Mouse (Mus musculus) midbrain, embryonic 14.5 days (tissue): ENCODE measurements at regions not wholly inside any gene's neighbourhood (a gene's known extent, or its start where the extent isn't known, plus 50 kb on each side); places are given as distances from the start of the nearest gene placed in this dataset.

ENCODE experiments used
- ATAC-seq: fragments of 200-750 bp; cut with Nextera tagmentation; 2 replicates; pipeline ENCODE4 v1.8.0; 2017; ENCODE audit warnings: moderate number of reproducible peaks, moderate library complexity; ENCODE audit not compliant: low FRiP score, low TSS enrichment
- DNase-seq: peaks from one replicate; pipeline ENCODE4 v3.0.0-alpha.2; 2015
- H3K27ac ChIP-seq: fragments of 300-500 bp; sonication (generic); replicated peaks from 2 replicates; pipeline ENCODE4 v1.5.1; 2014; ENCODE audit warnings: mild to moderate bottlenecking, low read depth, low read length, moderate library complexity
- H3K27me3 ChIP-seq: fragments of 300-500 bp; sonication (generic); 2 replicates; pipeline ENCODE4 v1.6.1; 2014; ENCODE audit warnings: low read length, control low read depth, mixed read lengths; ENCODE audit not compliant: control insufficient read depth, insufficient read depth
- H3K36me3 ChIP-seq: fragments of 300-500 bp; sonication (generic); 2 replicates; pipeline ENCODE4 v1.6.1; 2014; ENCODE audit warnings: low read length, control low read depth; ENCODE audit not compliant: control insufficient read depth, insufficient read depth
- H3K4me1 ChIP-seq: fragments of 300-500 bp; sonication (generic); 2 replicates; pipeline ENCODE4 v1.6.1; 2014; ENCODE audit warnings: mild to moderate bottlenecking, antibody characterized with exemption, low read length, control low read depth; ENCODE audit not compliant: control insufficient read depth, insufficient read depth
- H3K4me2 ChIP-seq: fragments of 300-500 bp; sonication (generic); 2 replicates; pipeline ENCODE4 v1.6.1; 2014; ENCODE audit warnings: mild to moderate bottlenecking, low read length, moderate library complexity
- H3K4me3 ChIP-seq: fragments of 300-500 bp; sonication (generic); replicated peaks from 2 replicates; pipeline ENCODE4 v1.5.1; 2014; ENCODE audit warnings: low read depth, low read length
- H3K9ac ChIP-seq: fragments of 300-500 bp; sonication (generic); replicated peaks from 2 replicates; pipeline ENCODE4 v1.6.1; 2014; ENCODE audit warnings: mild to moderate bottlenecking, low read length, moderate library complexity
- H3K9me3 ChIP-seq: fragments of 300-500 bp; sonication (generic); 2 replicates; pipeline ENCODE4 v1.6.1; 2016; ENCODE audit warnings: low read length, control low read depth, mixed read lengths; ENCODE audit not compliant: control insufficient read depth
- WGBS: fragments of 180-500 bp; shearing (Covaris S2); extraction: QIAGEN DNeasy Blood & Tissue Kit; methylation state at CpG from one replicate; pipeline ENCODE4 v1.1.7; 2014; 5-methylcytosine and 5-hydroxymethylcytosine counted together

- no peak overlapping the region for H3K4me2 ChIP-seq
- DNase-seq (no peak), ATAC-seq (no peak)
- H3K4me1 ChIP-seq = no peaks in the 10 kb centered on the region
- no peaks in the 10 kb centered on the region for H3K9me3 ChIP-seq
- no peaks in the 10 kb centered on the region for H3K36me3 ChIP-seq
- H3K4me3 ChIP-seq = no peak overlapping the region
- 80% methylated on average over 5 of the region's 5 CpGs for WGBS
- no peak overlapping the region for H3K9ac ChIP-seq
- no peaks in the 10 kb centered on the region for H3K27me3 ChIP-seq
- H3K27ac ChIP-seq = no peak overlapping the region
These were observed 303.8 kb downstream of the Agtpbp1 start for GRCm38 (mm10) chr13:59281199-59281598.

DNA sequence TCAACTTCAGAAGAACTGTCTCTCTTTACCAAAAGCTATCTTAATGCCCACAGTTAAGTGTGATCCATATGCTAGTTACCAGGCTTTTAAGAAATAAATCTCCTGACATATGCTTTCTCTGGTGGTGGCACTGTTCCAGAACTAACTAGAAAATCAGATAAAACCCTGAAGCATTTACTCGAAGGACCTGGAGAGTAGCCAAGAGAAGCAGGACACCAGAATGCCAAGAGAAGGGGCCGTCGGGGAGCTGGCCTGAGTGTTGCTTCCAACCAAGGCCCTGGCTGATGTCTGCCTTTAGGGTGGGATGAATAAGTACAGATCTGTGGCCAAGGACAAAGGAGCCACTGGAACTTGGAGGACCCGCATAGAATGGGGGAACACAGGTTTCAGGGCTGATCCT lies 305.9 kb downstream of the Agtpbp1 start:
- no peaks in the 10 kb centered on the region for H3K36me3 ChIP-seq
- no peak overlapping the region for H3K9ac ChIP-seq
- no peaks in the 10 kb centered on the region for H3K27me3 ChIP-seq
- H3K27ac ChIP-seq = no peak overlapping the region
- no peaks in the 10 kb centered on the region for H3K9me3 ChIP-seq
- DNase-seq (peak; percentile 44), ATAC-seq (no peak)
- H3K4me1 ChIP-seq = no peaks in the 10 kb centered on the region
- 64% methylated on average over 4 of the region's 4 CpGs for WGBS
- H3K4me3 ChIP-seq = no peak overlapping the region
- no peak overlapping the region for H3K4me2 ChIP-seq

DNA sequence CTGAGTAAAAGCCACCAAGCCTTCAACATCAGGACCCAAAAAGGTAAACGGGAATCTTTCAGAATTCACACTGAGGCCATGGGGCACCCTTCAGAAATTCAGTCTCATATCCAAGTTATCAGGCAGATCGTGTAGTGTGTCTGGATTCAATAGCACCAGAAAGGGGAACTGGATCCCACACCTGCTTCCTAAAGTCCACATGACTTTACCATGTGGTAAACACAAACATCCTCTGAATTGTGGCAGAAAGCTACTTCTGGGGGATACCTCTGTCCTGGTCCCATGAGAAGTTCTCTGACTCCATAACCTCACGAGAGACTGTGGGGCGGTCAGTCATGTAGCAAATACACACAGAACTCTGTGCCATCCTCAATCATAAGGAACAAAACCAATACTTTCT lies 313.4 kb downstream of the Agtpbp1 start:
- WGBS = 93% methylated on average over 4 of the region's 4 CpGs
- Histone ChIP-seq H3K4me3 (no peak overlapping the region), H3K9me3 (no peaks in the 10 kb centered on the region), H3K9ac (no peak overlapping the region), H3K36me3 (no peaks in the 10 kb centered on the region), H3K27ac (no peak overlapping the region), H3K27me3 (no peaks in the 10 kb centered on the region), H3K4me2 (no peak overlapping the region), H3K4me1 (no peaks in the 10 kb centered on the region)
- ATAC-seq (no peak), DNase-seq (no peak)

DNA sequence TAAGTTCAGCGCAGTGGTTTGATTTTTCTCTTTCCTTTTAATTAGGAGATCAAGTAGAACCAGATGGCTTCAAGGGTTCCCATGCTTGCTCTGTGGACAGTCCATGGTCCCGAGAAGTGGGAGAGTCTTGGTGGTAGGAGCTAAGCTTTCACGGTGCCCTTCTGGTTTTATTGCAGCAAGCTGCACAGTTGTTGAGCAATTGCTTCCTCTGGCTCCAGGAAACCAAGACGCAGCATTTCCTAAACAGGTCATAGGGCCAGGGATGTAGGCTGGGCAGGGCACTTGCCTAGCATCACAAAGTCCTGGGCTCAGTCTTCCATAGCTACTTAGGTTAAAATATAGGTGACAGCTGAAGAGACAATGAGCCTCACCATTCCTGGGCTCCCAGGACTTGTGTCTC lies 318.2 kb downstream of the Agtpbp1 start:
- no peak for DNase-seq
- H3K27me3 ChIP-seq = no peaks in the 10 kb centered on the region
- H3K4me2 ChIP-seq = no peak overlapping the region
- H3K36me3 ChIP-seq = no peaks in the 10 kb centered on the region
- H3K9me3 ChIP-seq = no peaks in the 10 kb centered on the region
- H3K4me1 ChIP-seq = no peaks in the 10 kb centered on the region
- ATAC-seq = no peak
- 93% methylated on average over 4 of the region's 4 CpGs for WGBS
- no peak overlapping the region for H3K9ac ChIP-seq
- no peak overlapping the region for H3K27ac ChIP-seq
- no peak overlapping the region for H3K4me3 ChIP-seq

DNA sequence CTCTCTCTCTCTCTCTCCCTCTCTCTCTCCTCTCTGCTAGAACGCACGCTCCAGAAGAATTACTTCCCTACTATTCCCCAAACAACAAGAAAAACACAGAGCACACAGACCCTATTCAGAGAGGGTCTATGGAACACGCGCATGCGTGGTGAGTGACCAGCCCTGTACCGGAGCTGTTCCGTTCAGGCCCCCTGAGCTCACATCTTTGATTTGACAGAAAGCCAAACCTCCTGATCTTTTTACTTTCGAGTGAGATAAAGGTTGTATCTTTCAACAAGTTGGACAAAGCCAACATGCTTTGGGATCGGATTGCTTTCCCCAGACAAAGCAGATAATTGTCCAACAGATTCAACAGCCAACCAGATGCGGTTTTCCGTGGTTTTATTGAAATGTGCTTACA lies 320.9 kb downstream of the Agtpbp1 start:
- no peaks in the 10 kb centered on the region for H3K9me3 ChIP-seq
- no peak overlapping the region for H3K9ac ChIP-seq
- no peak for DNase-seq
- H3K27ac ChIP-seq = no peak overlapping the region
- no peak for ATAC-seq
- H3K4me1 ChIP-seq = no peaks in the 10 kb centered on the region
- no peaks in the 10 kb centered on the region for H3K27me3 ChIP-seq
- no peaks in the 10 kb centered on the region for H3K36me3 ChIP-seq
- WGBS = 85% methylated on average over 11 of the region's 11 CpGs
- no peak overlapping the region for H3K4me2 ChIP-seq
- no peak overlapping the region for H3K4me3 ChIP-seq

GRCm38 (mm10) chr13:59261924-59262323 lies 323.1 kb downstream of the Agtpbp1 start:
- DNase-seq = no peak
- ATAC-seq = no peak
- Histone ChIP-seq H3K4me1 (no peaks in the 10 kb centered on the region), H3K9ac (no peak overlapping the region), H3K4me2 (no peak overlapping the region), H3K27me3 (no peaks in the 10 kb centered on the region), H3K36me3 (no peaks in the 10 kb centered on the region), H3K4me3 (no peak overlapping the region), H3K9me3 (no peaks in the 10 kb centered on the region), H3K27ac (no peak overlapping the region)
- WGBS = 88% methylated on average over 3 of the region's 3 CpGs

DNA sequence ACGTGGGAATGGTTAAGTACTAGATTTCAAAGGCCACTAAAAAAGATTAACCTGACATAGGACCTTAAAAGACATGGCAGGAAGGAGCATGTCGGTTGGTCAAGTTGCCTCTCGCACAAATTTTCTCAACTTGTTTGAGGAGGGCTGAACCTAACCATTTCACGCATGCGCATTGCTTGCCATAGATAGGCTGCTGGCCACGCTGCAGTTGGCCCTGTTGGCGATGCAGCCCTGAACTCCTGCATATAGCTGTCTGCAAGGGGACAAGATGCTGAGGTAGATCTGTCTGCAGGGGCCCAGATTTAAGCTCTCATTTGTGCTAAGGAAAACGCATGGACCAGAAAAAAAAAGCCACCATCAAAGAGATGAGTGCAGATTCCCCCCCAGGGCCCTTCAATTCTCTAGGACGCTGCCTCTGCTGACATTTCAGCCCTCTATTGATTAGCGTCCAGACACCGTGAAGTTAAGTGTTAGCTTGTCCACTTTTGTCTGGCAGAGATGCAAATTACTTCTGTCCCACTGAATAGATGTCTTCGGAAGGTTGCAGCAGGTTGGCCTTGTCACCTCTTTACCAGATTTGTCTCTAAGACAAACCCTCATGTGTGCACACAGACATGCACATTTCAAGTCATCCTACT lies 329.1 kb downstream of the Agtpbp1 start:
- no peak for ATAC-seq
- H3K27ac ChIP-seq = no peak overlapping the region
- 23% methylated on average over 12 of the region's 12 CpGs for WGBS

DNA sequence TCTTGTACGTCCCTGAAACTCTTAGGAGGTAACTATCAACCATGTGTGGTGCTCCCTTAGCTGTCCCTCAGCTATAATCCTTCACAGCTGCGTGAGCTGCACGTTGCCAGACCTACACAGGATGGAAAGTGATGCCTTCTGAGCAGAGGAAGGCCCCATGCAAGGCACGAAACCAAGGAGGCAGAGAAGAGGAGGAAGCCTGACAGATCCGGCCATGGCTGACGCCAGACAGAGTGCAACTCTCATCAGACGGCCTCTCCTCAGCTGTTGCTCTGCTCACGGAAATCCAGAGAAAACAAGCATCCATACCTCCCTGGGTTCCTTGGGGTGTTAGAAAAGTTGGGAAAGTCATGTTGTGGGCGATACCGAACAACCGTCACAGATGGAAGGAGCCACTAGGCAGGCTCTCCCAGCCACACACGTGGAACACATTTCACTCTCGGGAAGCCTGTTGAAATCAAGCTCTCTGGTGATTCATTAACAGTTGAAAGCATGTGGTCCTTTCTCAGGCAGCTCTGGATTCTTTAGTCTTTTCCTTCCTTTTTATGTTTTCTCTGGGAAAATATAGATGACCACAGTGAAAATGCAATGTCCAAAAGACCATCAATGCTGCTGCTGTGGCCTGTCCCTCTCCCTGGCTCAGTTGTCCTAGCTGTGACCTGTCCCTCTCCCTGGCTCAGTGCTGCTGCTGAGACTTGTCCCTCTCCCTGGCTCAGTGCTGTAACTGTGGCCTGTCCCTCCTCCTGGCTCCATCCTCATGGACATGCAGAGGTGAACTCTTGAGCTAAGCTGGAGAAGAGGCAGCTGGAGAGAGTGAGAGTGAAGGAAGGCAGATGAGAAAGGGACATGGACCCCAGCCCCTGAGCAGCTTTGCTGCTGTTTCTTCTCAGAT lies 331.1 kb downstream of the Agtpbp1 start:
- no peak overlapping the region for H3K9ac ChIP-seq
- no peak overlapping the region for H3K27ac ChIP-seq
- 76% methylated on average over 13 of the region's 13 CpGs for WGBS
- ATAC-seq (no peak), DNase-seq (no peak)
- H3K36me3 ChIP-seq = no peaks in the 10 kb centered on the region
- H3K4me2 ChIP-seq = no peak overlapping the region
- no peaks in the 10 kb centered on the region for H3K27me3 ChIP-seq
- H3K4me1 ChIP-seq = peaks cover 20% of the 10 kb centered on the region
- H3K9me3 ChIP-seq = no peaks in the 10 kb centered on the region
- H3K4me3 ChIP-seq = no peak overlapping the region

More for the DNA sequence above, 329.1 kb downstream of the Agtpbp1 start:
- Histone ChIP-seq H3K4me3 (no peak overlapping the region), H3K9ac (no peak overlapping the region), H3K27me3 (no peaks in the 10 kb centered on the region), H3K4me1 (peaks cover 20% of the 10 kb centered on the region), H3K36me3 (no peaks in the 10 kb centered on the region), H3K4me2 (0 out of 2 replicates have a peak overlapping the region, but pooled peaks have one; percentile 8), H3K9me3 (no peaks in the 10 kb centered on the region)
- DNase-seq = peak; percentile 52
